Mouse (Mus musculus) gastrocnemius, postnatal 4 days (tissue): ENCODE data around the gene Galnt9. TPM values are rescaled to one million over a fixed set of nuclear protein-coding genes. Genes with fewer than 3 reads are reported as not detected.

Experiments
- DNase-seq, 2 experiments: peaks; one replicate each; pipeline ENCODE4 v3.0.0; 2021 to 2022; ENCODE audit warnings: low spot score in 2 of 2, mixed read lengths in 2 of 2
- total RNA-seq, 2 experiments: library from RNA; stranded (reverse); gene quantifications; 2 replicates each; pipeline ENCODE4 v1.2.3; 2021

Gene Galnt9
- total RNA-seq, 2 experiments from 2014 or later, result 0.10 to 0.13 TPM

- no peak for DNase-seq
Observed at GRCm38 (mm10) chr5:110534402-110534801, 9.8 kb upstream of the Galnt9 start.

DNA sequence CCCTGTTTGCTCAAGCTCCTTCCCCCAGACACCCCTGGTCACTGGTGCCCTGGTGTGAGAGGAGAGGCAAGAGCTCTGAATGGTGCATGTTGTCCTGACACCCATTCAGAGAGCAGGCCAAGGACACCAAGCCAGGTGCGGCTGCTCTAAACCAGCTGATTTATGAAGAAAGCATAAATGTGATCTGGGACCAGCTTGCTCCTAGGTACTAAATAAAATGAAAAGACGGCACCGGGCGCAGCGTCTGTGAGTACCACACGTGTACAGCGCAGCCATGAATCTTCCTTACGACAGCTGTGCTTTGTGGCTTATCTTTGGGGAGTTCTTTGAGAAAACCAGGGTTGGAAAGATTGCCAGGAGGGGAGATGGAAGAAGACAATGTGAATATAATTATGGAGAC, 8.2 kb upstream of the Galnt9 start:
- DNase-seq, result no peak

- DNase-seq, result no peak
Observed at GRCm38 (mm10) chr5:110540947-110541346, 3.2 kb upstream of the Galnt9 start.

- no peak for DNase-seq
Observed at GRCm38 (mm10) chr5:110541456-110541855, 2.7 kb upstream of the Galnt9 start.

DNA sequence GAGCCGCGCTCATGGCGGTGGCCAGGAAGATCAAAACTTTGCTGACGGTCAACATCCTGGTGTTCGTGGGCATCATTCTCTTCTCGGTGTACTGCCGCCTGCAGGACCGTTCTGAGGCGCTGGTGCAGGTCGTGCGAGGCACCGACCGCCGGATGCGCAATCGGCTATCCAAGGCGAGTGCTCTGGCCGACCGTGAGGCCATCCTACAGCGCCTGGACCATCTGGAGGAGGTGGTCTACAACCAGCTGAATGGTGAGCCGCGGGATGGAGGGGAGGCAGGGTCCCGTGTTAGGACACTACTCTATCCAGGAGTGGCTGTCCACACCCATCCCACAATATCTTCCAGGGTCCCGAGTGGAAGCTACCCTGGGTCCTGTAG, 525 bp downstream of the Galnt9 start:
- no peak for DNase-seq

DNA sequence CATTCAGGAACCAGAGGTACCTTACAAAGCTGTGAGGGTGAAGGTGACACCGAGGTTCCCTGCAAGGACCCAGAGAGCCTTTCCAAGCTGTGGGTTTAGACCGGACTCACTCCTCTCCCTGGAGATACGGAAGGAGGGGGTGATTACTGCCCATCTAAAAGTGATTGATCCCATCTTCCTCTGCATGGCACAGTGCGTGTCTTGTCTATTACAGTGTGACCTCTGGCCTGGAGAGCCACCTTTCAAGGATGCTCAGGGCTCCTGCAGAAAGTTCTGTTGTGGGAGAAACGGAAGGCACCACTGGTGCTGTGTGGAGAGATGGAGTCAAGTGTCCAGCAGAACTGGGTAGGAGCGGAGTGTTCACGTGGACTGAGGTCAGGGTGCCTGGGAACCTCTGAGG, 1.2 kb downstream of the Galnt9 start:
- DNase-seq, result no peak

- no peak for DNase-seq
Observed at GRCm38 (mm10) chr5:110546136-110546535, 2.0 kb downstream of the Galnt9 start.

DNA sequence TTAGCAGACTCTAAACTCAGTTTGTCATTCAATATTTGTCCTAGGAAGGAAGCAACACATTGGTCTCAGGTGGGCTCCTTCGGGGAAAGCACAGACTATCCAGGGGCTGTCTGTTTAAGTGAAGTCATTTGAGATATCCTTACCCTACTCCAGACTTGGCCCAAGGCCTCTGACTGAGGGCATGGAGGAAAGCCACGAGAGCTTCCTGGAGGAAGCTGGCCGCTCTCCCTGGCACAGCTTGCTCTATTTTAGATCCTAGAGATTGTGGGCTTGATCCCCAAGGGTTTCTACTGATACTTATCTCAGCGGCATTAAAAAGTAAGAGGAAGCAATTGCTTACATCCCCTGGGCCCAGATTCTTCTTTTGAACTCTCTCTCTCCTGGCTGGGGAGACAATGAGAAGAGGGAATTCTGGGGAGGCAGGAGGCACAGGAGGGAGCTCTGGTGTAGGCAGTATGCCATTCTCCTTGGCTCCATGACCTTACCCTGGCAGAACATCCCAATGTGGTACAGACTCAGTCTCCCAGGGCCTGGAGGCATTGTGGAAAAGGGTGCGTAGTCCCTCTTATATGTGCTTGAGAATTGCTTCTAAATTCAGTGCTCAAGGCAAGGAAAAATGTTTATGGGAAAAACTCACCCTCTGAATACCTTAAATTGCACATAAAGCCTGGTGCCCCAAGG, 2.7 kb downstream of the Galnt9 start:
- DNase-seq, result no peak

GRCm38 (mm10) chr5:110548446-110548845, 4.3 kb downstream of the Galnt9 start:
- DNase-seq, result no peak

- DNase-seq, result no peak
Observed at GRCm38 (mm10) chr5:110550189-110550588, 6.0 kb downstream of the Galnt9 start.

DNA sequence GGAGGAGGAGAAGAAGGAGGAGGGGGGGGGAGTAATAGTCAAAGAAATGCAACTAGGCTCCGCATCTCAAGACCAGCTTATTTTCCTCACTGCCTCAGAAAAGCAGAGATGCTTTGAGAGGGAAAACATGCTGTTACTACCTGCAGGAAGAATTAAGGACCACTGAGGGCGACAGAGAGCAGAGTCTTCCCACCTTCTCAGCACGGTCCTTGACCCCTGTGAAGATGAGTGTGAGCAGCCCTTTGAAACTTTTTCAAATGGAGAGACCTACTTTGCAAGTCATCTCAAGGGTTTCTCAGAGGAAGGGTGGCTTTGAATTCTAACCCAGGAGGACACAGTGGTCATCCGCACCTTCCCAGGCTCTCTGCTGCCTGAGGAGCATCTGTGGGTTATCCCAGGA, 6.7 kb downstream of the Galnt9 start:
- DNase-seq, result no peak

DNA sequence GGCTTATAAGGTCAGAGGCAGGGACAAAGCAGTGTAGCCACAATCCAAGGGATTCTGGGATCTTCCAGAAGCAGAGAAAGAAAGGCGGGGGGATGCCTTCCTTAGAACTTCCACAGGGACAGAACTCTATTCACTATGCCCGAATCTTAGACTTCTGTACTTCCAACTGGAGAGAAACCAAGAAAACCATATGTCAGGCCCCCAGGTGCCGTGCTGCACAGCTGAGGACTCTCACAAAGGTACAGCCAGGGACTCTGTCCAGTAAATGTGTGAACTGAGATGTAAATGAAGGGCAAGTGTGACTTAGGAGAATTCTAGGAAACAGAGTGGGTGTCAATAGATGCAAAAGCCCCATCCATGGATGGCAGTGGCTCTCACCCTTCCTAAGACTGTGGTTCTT, 7.8 kb downstream of the Galnt9 start:
- no peak for DNase-seq

GRCm38 (mm10) chr5:110553315-110553714, 9.2 kb downstream of the Galnt9 start:
- no peak for DNase-seq

DNA sequence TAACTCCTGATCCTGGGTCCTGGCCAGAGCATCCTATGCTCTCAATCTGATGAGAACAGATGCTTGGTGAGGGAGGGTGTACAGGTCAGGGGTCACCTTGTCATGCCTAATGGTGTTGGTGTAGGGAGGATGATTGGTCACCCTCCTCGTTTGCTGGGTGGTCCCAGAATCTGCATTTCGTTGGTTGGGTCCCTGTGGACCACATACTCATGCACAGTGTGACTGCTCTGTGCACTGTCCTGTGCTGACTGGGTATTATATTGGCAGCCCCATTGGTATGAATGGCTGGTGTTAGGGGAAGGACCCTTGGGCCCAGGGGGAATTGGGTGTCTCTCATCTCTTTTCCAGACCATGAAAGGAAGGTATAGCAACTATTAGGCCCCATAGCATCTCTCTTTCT, 11.0 kb downstream of the Galnt9 start:
- no peak for DNase-seq

GRCm38 (mm10) chr5:110558368-110558767, 14.2 kb downstream of the Galnt9 start:
- DNase-seq, result peak; percentile 39 to 75

DNA sequence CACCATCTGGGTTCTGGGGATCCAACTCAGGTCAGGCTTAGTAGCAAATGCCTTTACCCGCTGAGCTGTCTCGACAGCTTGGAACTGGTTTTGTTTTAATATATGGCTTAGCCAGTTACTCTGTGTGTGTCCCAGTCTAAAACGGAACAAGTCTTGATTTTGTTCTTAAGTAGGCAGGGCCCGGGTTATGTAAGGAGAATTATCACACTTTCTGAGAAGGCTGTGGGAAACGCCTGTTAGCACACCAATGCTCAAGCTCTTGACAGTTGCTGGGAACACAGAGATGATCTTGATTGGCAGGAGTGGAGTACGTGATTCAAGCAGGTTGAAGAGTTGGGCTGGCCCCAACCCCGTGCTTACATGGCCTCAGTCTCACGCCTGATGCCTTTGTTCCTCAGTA, 15.5 kb downstream of the Galnt9 start:
- DNase-seq, result no peak

DNA sequence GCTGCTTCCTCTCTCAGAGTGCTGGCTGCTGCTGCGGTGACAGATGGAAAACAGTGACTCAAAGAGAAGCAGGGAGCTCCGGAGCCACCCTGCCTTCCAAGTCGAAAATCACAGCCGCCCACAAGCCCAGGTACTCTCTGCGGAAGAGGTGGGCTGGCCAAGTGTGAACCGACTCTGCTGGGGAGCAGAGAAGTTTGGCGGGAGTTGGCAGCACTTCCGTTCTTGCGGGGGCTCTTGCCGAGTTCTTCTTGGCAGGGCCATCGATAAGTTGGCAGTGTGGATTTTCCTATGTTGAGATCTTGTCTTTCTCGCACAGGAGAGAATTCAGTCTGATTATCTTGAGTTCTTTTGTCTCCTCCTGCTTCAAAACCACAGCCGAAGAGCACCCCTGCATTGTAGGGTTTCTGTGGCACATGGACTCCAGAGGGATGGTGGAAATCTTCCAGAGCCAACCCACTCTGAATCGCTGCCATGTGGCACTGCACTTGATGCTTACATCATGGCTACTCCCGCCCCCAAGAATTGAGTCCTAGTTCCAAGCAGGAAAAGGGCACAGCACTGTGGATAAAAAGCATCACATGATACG, 18.7 kb downstream of the Galnt9 start:
- no peak for DNase-seq

DNA sequence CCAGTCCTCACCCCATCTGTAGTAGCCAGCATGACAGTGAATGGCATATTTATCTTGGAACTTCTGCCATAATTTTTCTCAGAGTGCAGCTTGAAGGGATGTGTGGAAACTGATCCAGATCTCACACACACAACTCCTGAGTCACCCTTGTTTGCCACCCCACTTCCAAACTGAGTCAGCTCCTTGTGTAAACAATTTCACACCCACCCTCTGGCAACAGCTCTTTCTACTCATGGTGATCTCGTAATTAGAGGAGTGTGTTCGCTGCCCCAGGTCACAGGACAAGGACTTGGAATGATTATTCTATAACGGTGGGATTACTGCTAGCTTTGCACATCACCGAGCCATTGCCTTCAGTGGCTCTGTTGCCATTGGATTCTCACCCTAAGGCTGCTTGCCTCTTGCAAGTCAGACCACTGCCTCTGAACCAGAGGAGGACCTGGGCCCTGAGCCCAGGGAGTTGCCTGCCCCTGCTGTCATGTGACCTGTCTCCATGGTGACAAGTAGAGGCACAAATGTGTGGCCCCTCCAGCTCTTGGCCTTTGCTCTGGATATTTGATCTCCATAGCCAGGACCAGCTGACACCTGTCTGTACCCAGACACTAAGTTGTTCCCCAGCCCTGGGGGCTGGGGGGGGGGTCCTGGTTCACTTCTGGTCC, 21.0 kb downstream of the Galnt9 start:
- no peak for DNase-seq

DNA sequence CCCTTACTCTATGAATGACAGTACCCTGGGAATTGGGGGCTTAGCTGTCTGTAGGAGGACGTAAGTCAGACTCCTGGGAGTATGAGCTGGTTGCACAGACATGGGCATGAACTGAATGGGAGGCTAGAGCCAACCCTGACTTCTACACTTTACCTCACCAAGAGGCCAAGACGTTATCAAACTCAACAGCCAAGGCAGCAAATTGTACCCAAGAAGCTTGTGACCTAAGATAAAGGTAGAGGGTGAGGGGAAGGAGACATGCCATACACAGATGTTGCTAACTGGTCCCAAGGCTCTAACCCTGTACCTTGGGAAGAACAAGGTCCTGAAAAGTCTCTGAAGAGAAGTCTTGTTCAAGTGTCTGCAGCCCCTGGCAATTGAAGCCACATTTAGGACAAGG, 23.4 kb downstream of the Galnt9 start:
- no peak for DNase-seq

DNA sequence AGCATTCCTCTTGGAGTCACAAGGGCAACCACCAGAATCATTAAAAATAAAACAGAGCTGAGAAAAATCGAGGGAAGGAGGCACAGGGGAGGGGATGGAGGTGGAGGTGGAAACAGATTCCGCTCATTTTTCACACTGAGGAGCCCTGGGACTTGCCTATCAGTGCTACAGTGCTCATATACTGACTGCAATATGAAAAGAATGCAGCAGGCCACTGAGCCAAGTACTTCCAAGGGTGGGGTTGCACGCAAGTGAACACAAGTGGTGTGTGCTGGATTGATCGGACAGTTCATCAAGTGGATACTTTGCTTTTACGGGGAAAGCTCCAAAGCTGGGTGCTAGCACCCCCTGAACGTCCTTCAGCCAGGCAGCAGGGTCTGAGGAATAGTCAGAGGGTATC, 30.7 kb downstream of the Galnt9 start:
- DNase-seq, result no peak

DNA sequence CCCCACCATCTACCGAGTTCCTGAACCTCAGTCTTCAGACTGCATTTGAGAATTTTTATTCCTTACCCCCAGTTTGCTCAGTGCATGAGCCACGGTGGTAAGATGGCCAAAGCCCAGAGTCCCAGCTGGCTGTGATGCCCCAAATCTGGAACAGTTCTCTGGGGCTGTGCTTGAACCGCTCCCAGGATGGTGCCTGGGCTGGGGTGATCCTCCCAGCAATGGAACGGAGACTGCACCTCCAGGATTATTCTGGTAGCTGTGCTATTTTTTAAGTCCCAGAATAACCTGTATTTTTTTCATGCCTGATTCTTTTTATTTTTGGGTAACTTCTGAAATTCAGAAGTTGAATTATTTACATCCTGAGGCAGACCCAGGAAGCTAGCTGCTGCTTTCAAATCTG, 35.1 kb downstream of the Galnt9 start:
- no peak for DNase-seq

GRCm38 (mm10) chr5:110580569-110581239, 36.5 kb downstream of the Galnt9 start:
- DNase-seq, result no peak
